Mouse (Mus musculus) midbrain, embryonic 13.5 days (tissue): Measurements from ENCODE around the gene Cadm3. TPM values are rescaled to one million over a fixed set of nuclear protein-coding genes. Genes with fewer than 3 reads are reported as not detected.
"Not testable (repeated sequence)": the region's sequence is repeated elsewhere in the genome, so short reads cannot be mapped to it uniquely, and the experiment has no call there.

Experiments
- ATAC-seq: fragments of 200-750 bp; cut with Nextera tagmentation; 2 replicates; pipeline ENCODE4 v1.8.0; 2017; ENCODE audit warnings: mild to moderate bottlenecking, moderate TSS enrichment, moderate library complexity
- H3K27ac ChIP-seq: fragments of 300-500 bp; sonication (generic); 2 replicates; pipeline ENCODE4 v1.5.1; 2015; ENCODE audit warnings: inconsistent platforms, mild to moderate bottlenecking, moderate library complexity
- H3K27me3 ChIP-seq: fragments of 300-500 bp; sonication (generic); 2 replicates; pipeline ENCODE4 v1.6.1; 2015; ENCODE audit warnings: mild to moderate bottlenecking, inconsistent platforms
- H3K36me3 ChIP-seq: fragments of 300-500 bp; sonication (generic); 2 replicates; pipeline ENCODE4 v1.6.1; 2015; ENCODE audit warnings: mild to moderate bottlenecking, inconsistent platforms
- H3K4me1 ChIP-seq: fragments of 300-500 bp; sonication (generic); replicated peaks from 2 replicates; pipeline ENCODE4 v1.6.1; 2015; ENCODE audit warnings: inconsistent platforms
- H3K4me2 ChIP-seq: fragments of 300-500 bp; sonication (generic); replicated peaks from 2 replicates; pipeline ENCODE4 v1.6.1; 2015; ENCODE audit warnings: moderate library complexity, mild to moderate bottlenecking, inconsistent platforms
- H3K4me3 ChIP-seq: fragments of 300-500 bp; sonication (generic); replicated peaks from 2 replicates; pipeline ENCODE4 v1.5.1; 2015; ENCODE audit warnings: mild to moderate bottlenecking, inconsistent platforms
- H3K9ac ChIP-seq: fragments of 300-500 bp; sonication (generic); replicated peaks from 2 replicates; pipeline ENCODE4 v1.6.1; 2015; ENCODE audit warnings: mild to moderate bottlenecking, inconsistent platforms
- H3K9me3 ChIP-seq: fragments of 300-500 bp; sonication (generic); 2 replicates; pipeline ENCODE4 v1.6.1; 2016; ENCODE audit warnings: mild to moderate bottlenecking, inconsistent platforms
- WGBS: fragments of 180-500 bp; shearing (Covaris S2); methylation state at CpG from one replicate; pipeline ENCODE4 v1.1.7; 2015; 5-methylcytosine and 5-hydroxymethylcytosine counted together
- polyA plus RNA-seq: library from polyadenylated mRNA; unstranded; fragments of >200 nt; fragmentation: Nextera tagmentation; extraction: Ambion mirVana; gene quantifications from 2 replicates; pipeline ENCODE4 v1.2.1, GENCODE M21; 2015

Gene Cadm3
- polyA plus RNA-seq, 1 experiment from 2014 or later = 49.5 TPM

DNA sequence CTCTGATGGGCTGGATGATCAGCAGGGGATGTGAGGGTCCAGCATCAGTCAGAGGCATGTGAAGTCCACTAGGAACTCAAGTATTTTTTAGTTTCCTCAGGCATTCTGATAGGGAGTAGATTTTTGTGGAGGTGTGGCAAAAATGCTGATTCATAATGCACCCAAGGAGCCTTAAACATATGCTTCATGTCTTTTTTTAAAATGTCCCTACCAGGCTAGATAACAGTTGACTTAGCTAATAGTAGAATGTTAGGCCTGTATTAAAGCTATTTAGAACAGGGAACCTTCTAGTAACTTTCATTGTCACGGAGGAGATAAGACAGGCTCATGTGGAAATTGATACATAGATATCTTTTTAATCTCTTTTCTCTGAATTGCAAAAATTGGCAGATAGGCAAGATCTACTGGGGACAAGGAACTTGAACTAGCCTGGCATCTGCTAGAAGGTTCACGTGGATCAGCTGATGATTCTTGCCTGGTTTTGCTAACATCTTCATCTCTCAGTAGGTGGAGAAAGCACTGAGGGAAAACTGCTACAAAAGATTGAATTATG, 49.5 kb downstream of the Cadm3 start:
- WGBS = 85% methylated on average over 2 of the region's 2 CpGs
- H3K9ac ChIP-seq = no peak overlapping the region
- H3K4me1 ChIP-seq = 0 out of 2 replicates have a peak, but pooled peaks cover 3% of the 10 kb centered on the region
- no peak overlapping the region for H3K4me2 ChIP-seq
- no peak overlapping the region for H3K27ac ChIP-seq
- no peak for ATAC-seq
- H3K4me3 ChIP-seq = no peak overlapping the region
- no peaks in the 10 kb centered on the region for H3K36me3 ChIP-seq
- H3K27me3 ChIP-seq = no peaks in the 10 kb centered on the region
- no peaks in the 10 kb centered on the region for H3K9me3 ChIP-seq

DNA sequence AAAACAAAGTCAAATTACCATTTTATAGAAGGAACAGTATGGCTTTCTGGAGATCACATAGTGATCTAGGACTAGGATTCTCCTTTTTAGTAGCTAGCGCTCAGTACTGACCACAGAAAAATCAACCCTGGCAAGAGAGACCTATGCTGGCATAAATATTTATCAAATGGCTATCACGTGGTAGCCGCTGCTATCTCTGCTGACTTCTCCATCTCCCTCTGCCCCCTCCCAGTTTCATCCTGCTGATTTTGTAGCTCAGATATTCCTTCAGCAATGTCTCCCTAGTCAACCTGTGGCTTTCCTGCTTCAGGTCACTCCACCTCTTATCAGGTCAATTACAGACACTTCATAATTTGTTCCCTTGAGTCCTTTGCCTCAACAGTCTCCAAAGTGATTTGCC, 51.8 kb downstream of the Cadm3 start:
- H3K9me3 ChIP-seq = no peaks in the 10 kb centered on the region
- ATAC-seq = no peak
- no peak overlapping the region for H3K4me2 ChIP-seq
- no peak overlapping the region for H3K9ac ChIP-seq
- no peaks in the 10 kb centered on the region for H3K36me3 ChIP-seq
- no peaks in the 10 kb centered on the region for H3K27me3 ChIP-seq
- H3K4me1 ChIP-seq = no peaks in the 10 kb centered on the region
- no peak overlapping the region for H3K4me3 ChIP-seq
- no peak overlapping the region for H3K27ac ChIP-seq
- WGBS = 91% methylated on average over 3 of the region's 3 CpGs

DNA sequence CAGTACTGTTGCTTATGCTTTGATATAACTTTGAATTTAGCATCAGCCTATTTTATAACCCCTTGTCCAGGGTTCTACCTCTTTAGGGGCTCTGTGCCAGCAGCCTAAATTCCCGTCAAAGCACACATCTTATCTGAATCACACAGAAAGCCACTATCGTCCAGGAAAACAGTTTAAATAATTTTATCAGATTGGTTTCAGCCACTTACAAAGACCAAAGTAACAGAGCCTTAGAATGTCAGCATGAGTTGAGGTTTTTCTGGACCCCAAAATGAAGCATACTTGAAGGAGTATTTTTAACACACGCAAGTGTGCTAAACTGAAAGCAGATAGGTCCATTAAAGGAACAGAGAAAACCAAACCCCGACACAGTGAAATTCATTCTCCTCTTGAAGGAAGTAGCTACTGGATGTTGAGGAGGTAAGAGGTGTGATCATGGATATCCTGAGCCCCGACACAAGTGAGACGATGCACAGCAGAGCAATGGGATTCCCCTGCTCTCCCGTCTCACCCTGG, 53.9 kb downstream of the Cadm3 start:
- ATAC-seq, H3K27me3 ChIP-seq, H3K4me2 ChIP-seq, H3K9ac ChIP-seq, H3K27ac ChIP-seq, H3K4me3 ChIP-seq, H3K4me1 ChIP-seq, H3K36me3 ChIP-seq, H3K9me3 ChIP-seq: not testable (repeated sequence)
- WGBS = 92% methylated on average over 7 of the region's 7 CpGs

DNA sequence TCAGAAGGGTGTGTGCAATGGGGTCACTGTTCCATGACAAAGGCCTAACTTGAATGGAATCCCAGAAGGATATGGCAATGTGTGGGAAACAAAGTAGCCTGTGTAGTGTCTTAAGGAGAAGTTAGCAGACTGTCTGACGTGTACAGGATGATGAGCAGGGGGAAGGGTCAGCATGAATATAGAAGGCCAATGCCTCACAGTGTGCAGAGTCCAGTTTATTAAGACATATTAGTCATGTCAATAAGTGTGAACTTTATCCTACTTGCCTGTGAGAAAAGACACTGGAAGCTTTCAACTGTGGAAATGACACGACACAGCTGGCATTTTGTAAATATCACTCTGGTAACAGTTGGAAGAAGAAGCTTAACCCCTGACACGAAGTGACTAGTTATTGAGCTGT, 64.7 kb downstream of the Cadm3 start:
- not testable (repeated sequence) for H3K4me2 ChIP-seq, H3K4me1 ChIP-seq, H3K36me3 ChIP-seq, H3K9ac ChIP-seq, ATAC-seq, H3K4me3 ChIP-seq, H3K27ac ChIP-seq, H3K27me3 ChIP-seq, H3K9me3 ChIP-seq
- 47% methylated on average over 3 of the region's 3 CpGs for WGBS

Other genes starting within 250 kb of the Cadm3 start
- gene Olfr1408, start 230.3 kb downstream of the Cadm3 start, polyA plus RNA-seq = not detected in 2 replicates
- not detected in 2 replicates for gene Olfr1406, start 177.1 kb downstream of the Cadm3 start, polyA plus RNA-seq
- gene Olfr218, start 169.9 kb downstream of the Cadm3 start, polyA plus RNA-seq = not detected in 2 replicates
- gene Olfr1404, start 155.3 kb downstream of the Cadm3 start, polyA plus RNA-seq = not detected in 2 replicates
- gene Fcer1a, start 140.5 kb downstream of the Cadm3 start, polyA plus RNA-seq = not detected in 2 replicates
- gene Olfr418, start 101.7 kb downstream of the Cadm3 start, polyA plus RNA-seq = not detected in 2 replicates
- gene Mptx2, start 89.9 kb downstream of the Cadm3 start, polyA plus RNA-seq = not detected in 2 replicates
- 14.0 and 14.8 TPM in 2 replicates for gene Ackr1, start 33.9 kb downstream of the Cadm3 start, polyA plus RNA-seq
- 2.6 and 3.3 TPM in 2 replicates for gene Aim2, start 16.8 kb downstream of the Cadm3 start, polyA plus RNA-seq
- not detected in 2 replicates for gene Ifi206, start 123.3 kb upstream of the Cadm3 start, polyA plus RNA-seq
- not detected in 2 replicates for gene Ifi214, start 168.3 kb upstream of the Cadm3 start, polyA plus RNA-seq
- gene Ifi213, start 231.6 kb upstream of the Cadm3 start, polyA plus RNA-seq = 0.08 TPM in 1 of 2 replicates, not detected in the other